Mouse (Mus musculus) spleen, postnatal 4 days (tissue): ENCODE results near the gene Olfr342.

Source experiments
- DNase-seq, 2 experiments: peaks; one replicate each; pipeline ENCODE4 v3.0.0; 2022; ENCODE audit warnings: low spot score in 2 of 2

The Olfr342 gene

DNA sequence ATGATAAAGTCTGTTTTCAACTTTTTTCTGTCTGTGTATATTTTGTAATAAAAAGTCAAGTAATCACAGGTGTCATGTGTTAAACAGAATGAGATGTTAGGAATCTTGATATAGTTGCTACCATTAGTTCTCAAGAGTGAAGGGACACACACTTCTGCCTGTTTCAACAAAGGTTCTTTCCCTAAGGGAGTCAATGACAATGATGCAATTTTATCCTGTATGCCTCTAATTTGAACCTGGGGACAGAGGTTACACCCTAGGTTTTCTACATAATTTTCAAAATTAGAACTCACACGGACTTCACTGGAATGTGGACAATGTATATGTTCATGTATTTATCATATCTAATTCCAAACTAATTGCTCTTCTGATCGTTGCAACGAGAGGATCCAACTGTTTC is at the start of gene Olfr342:
TSS of gene Olfr342 (plus strand) at position 301 of the 400 bp plus-strand sequence.
- DNase-seq: no peak

DNA sequence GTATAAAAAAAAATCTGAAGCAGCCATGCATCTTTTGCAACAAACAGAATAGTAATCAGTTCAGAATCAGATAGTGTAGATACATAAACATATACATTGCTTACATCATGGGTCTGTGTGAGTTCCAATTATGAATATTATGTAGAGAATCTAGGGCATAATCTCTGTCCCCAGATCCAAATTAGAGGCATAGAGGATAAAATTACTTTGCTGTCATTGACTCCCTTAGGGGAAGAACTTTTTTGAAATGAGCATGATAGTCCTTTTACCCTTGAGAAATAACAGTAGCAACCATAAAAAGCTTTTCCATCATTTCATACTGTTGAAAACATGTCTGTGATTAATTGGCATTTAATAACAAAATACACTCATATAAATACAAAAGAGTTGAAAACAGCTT is 42.4 kb upstream of the Olfr342 start, which contains the start of gene Olfr341:
TSS of gene Olfr341 (minus strand) at position 101 of the 400 bp plus-strand sequence.
- DNase-seq: no peak

GRCm38 (mm10) chr2:36565156-36565555 is 40.4 kb downstream of the Olfr342 start:
- no peak for DNase-seq

DNA sequence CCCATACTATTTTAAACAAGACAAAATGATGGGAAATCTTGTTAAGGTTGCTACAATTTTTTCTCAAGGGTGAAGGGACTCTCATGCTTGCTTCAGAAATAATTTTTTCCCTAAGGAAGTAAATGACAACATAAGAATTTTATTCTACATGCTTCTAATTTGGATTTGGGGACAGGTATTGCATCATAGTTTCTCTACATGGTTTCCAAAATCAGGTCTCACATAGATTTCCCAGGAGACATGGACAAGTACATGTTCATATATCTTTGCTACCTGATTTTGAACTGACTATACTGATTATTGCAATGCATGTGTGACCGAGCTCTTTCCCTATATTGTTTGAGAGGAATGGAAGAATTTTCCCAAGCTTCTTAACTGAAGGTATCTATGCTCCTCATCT is 41.6 kb downstream of the Olfr342 start, which contains the start of gene Olfr344:
TSS of gene Olfr344 (plus strand) at position 301 of the 400 bp plus-strand sequence.
- no peak for DNase-seq

- no peak for DNase-seq
Observed at GRCm38 (mm10) chr2:36567022-36567421, 42.2 kb downstream of the Olfr342 start.

DNA sequence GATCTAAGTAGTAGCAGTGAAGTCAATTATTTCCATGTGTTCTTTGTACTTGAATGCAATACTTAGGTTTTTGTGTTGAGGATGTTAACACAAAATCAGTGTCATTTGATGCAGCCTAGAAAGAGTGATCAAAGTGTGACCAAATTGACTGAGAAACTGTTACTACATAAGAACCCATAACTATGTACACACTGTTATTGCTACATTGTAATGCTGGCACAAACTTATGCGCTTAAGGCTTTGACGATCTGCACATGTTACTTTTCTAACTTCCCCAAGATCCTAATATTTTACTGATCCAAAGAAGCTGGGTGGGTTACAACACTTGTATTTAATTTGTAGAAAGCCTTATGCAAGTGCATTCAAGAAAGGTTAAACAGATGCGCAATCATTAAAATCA is 43.0 kb downstream of the Olfr342 start:
- DNase-seq: no peak
